Mouse (Mus musculus): ENCODE data around the gene Atf6. TPM values are rescaled to one million over a fixed set of nuclear protein-coding genes. Genes with fewer than 3 reads are reported as not detected.

Atf6 gene
- total and polyA plus RNA-seq, 3 experiments, result 11.7 to 16.4 TPM; not detected in 1

GRCm38 (mm10) chr1:170657643-170658314, 209.8 kb downstream of the Atf6 start:
- TF ChIP-seq EP300 (IDR thresholded peaks at IDR 0.05; ENCODE audit: low read depth in 1 of 2, low read length in 2 of 2) (no peak), MEF2A (IDR thresholded peaks at IDR 0.05; ENCODE audit: extremely low read depth, insufficient replicate concordance, low read depth, low read length, poor library complexity, severe bottlenecking) (no peak)
- Histone ChIP-seq H3K9ac (ENCODE audit: control insufficient read depth, low read depth, low read length, poor library complexity, severe bottlenecking) (no peak overlapping the region), H3K4me3 (ENCODE audit: control insufficient read depth in 1 of 2, insufficient read depth in 1 of 2, low read depth in 2 of 2, low read length in 2 of 2) (no peak overlapping the region), H3K4me1 (ENCODE audit: control insufficient read depth in 1 of 2, insufficient read depth in 2 of 2, low read length in 2 of 2) (no peaks in the 10 kb centered on the region), H3K79me2 (ENCODE audit: control insufficient read depth, insufficient read depth, low read length, poor library complexity) (no peaks in the 10 kb centered on the region), H3K36me3 (ENCODE audit: control insufficient read depth in 1 of 2, insufficient read depth in 2 of 2, low read length in 2 of 2) (no peaks in the 10 kb centered on the region), H3K27ac (ENCODE audit: control insufficient read depth, low read depth, low read length) (no peak overlapping the region), H3K9me3 (replicated peaks; ENCODE audit: insufficient read depth, low read length) (no peaks in the 10 kb centered on the region), H3K27me3 (ENCODE audit: control insufficient read depth in 1 of 2, insufficient read depth in 2 of 2, low read length in 2 of 2) (no peaks in the 10 kb centered on the region)
- no peak for DNase-seq (ENCODE audit: low read depth, low spot score)

GRCm38 (mm10) chr1:170657228-170657521, 210.4 kb downstream of the Atf6 start:
- Histone ChIP-seq H3K4me1 (ENCODE audit: control insufficient read depth in 1 of 2, insufficient read depth in 2 of 2, low read length in 2 of 2) (no peaks in the 10 kb centered on the region), H3K79me2 (ENCODE audit: control insufficient read depth, insufficient read depth, low read length, poor library complexity) (no peaks in the 10 kb centered on the region), H3K4me3 (ENCODE audit: control insufficient read depth in 1 of 2, insufficient read depth in 1 of 2, low read depth in 2 of 2, low read length in 2 of 2) (no peak overlapping the region), H3K27me3 (ENCODE audit: control insufficient read depth in 1 of 2, insufficient read depth in 2 of 2, low read length in 2 of 2) (no peaks in the 10 kb centered on the region), H3K36me3 (ENCODE audit: control insufficient read depth in 1 of 2, insufficient read depth in 2 of 2, low read length in 2 of 2) (no peaks in the 10 kb centered on the region), H3K27ac (ENCODE audit: control insufficient read depth, low read depth, low read length) (no peak overlapping the region), H3K9me3 (replicated peaks; ENCODE audit: insufficient read depth, low read length) (no peaks in the 10 kb centered on the region), H3K9ac (ENCODE audit: control insufficient read depth, low read depth, low read length, poor library complexity, severe bottlenecking) (no peak overlapping the region)
- TF ChIP-seq NELFE (IDR thresholded peaks at IDR 0.05; ENCODE audit: low read depth, low read length) (no peak), E2F4 (IDR thresholded peaks at IDR 0.05; ENCODE audit: borderline replicate concordance, low read depth, low read length) (no peak), GABPA (IDR thresholded peaks at IDR 0.05; ENCODE audit: low read depth, low read length) (no peak), ELF1 (IDR thresholded peaks at IDR 0.05; ENCODE audit: low read depth, low read length) (no peak), NRF1 (IDR thresholded peaks at IDR 0.05; ENCODE audit: insufficient read depth, low read depth, low read length, poor library complexity, severe bottlenecking) (no peak), MAFK (IDR thresholded peaks at IDR 0.05; ENCODE audit: borderline replicate concordance, low read depth, low read length) (no peak), ZMIZ1 (IDR thresholded peaks at IDR 0.05; ENCODE audit: low read depth, low read length) (no peak), USF2 (IDR thresholded peaks at IDR 0.05; ENCODE audit: borderline replicate concordance in 1 of 2, insufficient read depth in 1 of 2, low read depth in 1 of 2, low read length in 2 of 2) (no peak), ZKSCAN1 (IDR thresholded peaks at IDR 0.05; ENCODE audit: low read depth, low read length) (no peak), TBP (IDR thresholded peaks at IDR 0.05; ENCODE audit: low read depth, low read length) (no peak), MAX (IDR thresholded peaks at IDR 0.05; ENCODE audit: low read length) (no peak), RAD21 (IDR thresholded peaks at IDR 0.05; ENCODE audit: low read depth, low read length) (no peak), SIN3A (IDR thresholded peaks at IDR 0.05; ENCODE audit: low read length) (no peak), BHLHE40 (IDR thresholded peaks at IDR 0.05; ENCODE audit: borderline replicate concordance, low read depth, low read length) (no peak), ETS1 (IDR thresholded peaks at IDR 0.05; ENCODE audit: low read depth, low read length) (no peak), CHD2 (IDR thresholded peaks at IDR 0.05; ENCODE audit: low read length) (no peak), GATA1 (IDR thresholded peaks at IDR 0.05; ENCODE audit: low read depth, low read length) (no peak), POLR2AphosphoS2 (IDR thresholded peaks at IDR 0.05; ENCODE audit: low read length) (no peak)
- DNase-seq (ENCODE audit: low read depth, low spot score), result no peak

All from MEL (cell line).